Mouse (Mus musculus): ENCODE data around the gene Olfr761. TPM values are rescaled to one million over a fixed set of nuclear protein-coding genes. Genes with fewer than 3 reads are reported as not detected.
"Not testable (repeated sequence)": the region's sequence is repeated elsewhere in the genome, so short reads cannot be mapped to it uniquely, and the experiment has no call there.

Gene Olfr761
- not detected in 2 replicates for polyA plus RNA-seq (2012; rRNA removed)

- DNase-seq (ENCODE audit: low read depth) = no peak
Measured at GRCm38 (mm10) chr17:37952979-37953378, at the start of gene Olfr761. Olfr761 (minus strand) TSS chr17:37953079.

GRCm38 (mm10) chr17:37995635-37996307 is 42.9 kb upstream of the Olfr761 start:
- no peak for DNase-seq (ENCODE audit: low read depth)

GRCm38 (mm10) chr17:37990453-37990961 is 37.6 kb upstream of the Olfr761 start:
- DNase-seq (ENCODE audit: low read depth) = no peak

- DNase-seq (ENCODE audit: low read depth) = no peak
Measured at GRCm38 (mm10) chr17:37973591-37973990, 20.7 kb upstream of the Olfr761 start.

GRCm38 (mm10) chr17:37920248-37920647 is 32.6 kb downstream of the Olfr761 start, which contains the start of gene Olfr128:
Olfr128 (plus strand) TSS chr17:37920548.
- no peak for DNase-seq (ENCODE audit: low read depth)

- DNase-seq (ENCODE audit: low read depth) = not testable (repeated sequence)
Measured at GRCm38 (mm10) chr17:37906821-37907220, 46.1 kb downstream of the Olfr761 start.

Other genes starting within 250 kb of the Olfr761 start
- not detected in 2 replicates for gene Olfr120, start 231.3 kb downstream of the Olfr761 start, polyA plus RNA-seq (2012; rRNA removed)
- not detected in 2 replicates for gene Olfr121, start 204.2 kb downstream of the Olfr761 start, polyA plus RNA-seq (2012; rRNA removed)
- not detected in 2 replicates for gene Olfr122, start 184.5 kb downstream of the Olfr761 start, polyA plus RNA-seq (2012; rRNA removed)
- gene Olfr123, start 159.6 kb downstream of the Olfr761 start, polyA plus RNA-seq (2012; rRNA removed) = not detected in 2 replicates
- not detected in 2 replicates for gene Olfr124, start 153.2 kb downstream of the Olfr761 start, polyA plus RNA-seq (2012; rRNA removed)
- gene Olfr125, start 120.1 kb downstream of the Olfr761 start, polyA plus RNA-seq (2012; rRNA removed) = not detected in 2 replicates
- not detected in 2 replicates for gene Olfr126, start 105.6 kb downstream of the Olfr761 start, polyA plus RNA-seq (2012; rRNA removed)
- not detected in 2 replicates for gene Olfr127, start 52.6 kb downstream of the Olfr761 start, polyA plus RNA-seq (2012; rRNA removed)
- not detected in 2 replicates for gene Olfr128, start 32.5 kb downstream of the Olfr761 start, polyA plus RNA-seq (2012; rRNA removed)
- gene Olfr129, start 107.0 kb upstream of the Olfr761 start, polyA plus RNA-seq (2012; rRNA removed) = not detected in 2 replicates
- gene Olfr130, start 110.8 kb upstream of the Olfr761 start, polyA plus RNA-seq (2012; rRNA removed) = not detected in 2 replicates
- gene Olfr131, start 135.6 kb upstream of the Olfr761 start, polyA plus RNA-seq (2012; rRNA removed) = not detected in 2 replicates
- gene Olfr132, start 181.4 kb upstream of the Olfr761 start, polyA plus RNA-seq (2012; rRNA removed) = not detected in 2 replicates
- gene Olfr133, start 192.2 kb upstream of the Olfr761 start, polyA plus RNA-seq (2012; rRNA removed) = not detected in 2 replicates
- not detected in 2 replicates for gene Olfr134, start 218.3 kb upstream of the Olfr761 start, polyA plus RNA-seq (2012; rRNA removed)